Mouse (Mus musculus) CH12.LX (cell line): ENCODE results near the gene Arvcf. TPM values are rescaled to one million over a fixed set of nuclear protein-coding genes. Genes with fewer than 3 reads are reported as not detected.

Experiments
- DNase-seq: peaks from one replicate; pipeline ENCODE4 v3.0.0-alpha.2; 2013; ENCODE audit errors: extremely low read depth
- H3K27ac ChIP-seq: 2 replicates; pipeline ENCODE4 v1.5.1; 2012; ENCODE audit warnings: low read depth, mild to moderate bottlenecking, control low read depth, moderate library complexity; ENCODE audit not compliant: insufficient read depth
- H3K27me3 ChIP-seq: replicated peaks from 2 replicates; pipeline ENCODE3; 2012; ENCODE audit warnings: inconsistent platforms
- H3K36me3 ChIP-seq, 2 experiments: replicated peaks in 1 of 2; 2 replicates each; pipeline versions ENCODE3 to v1.6.1; 2012; ENCODE audit warnings: inconsistent platforms in 1 of 2, low read length in 1 of 2, mild to moderate bottlenecking in 1 of 2, mixed read lengths in 1 of 2, moderate library complexity in 1 of 2; ENCODE audit not compliant: control insufficient read depth in 1 of 2, insufficient read depth in 1 of 2
- H3K4me1 ChIP-seq, 2 experiments: 2 replicates each; pipeline ENCODE4 v1.6.1; 2012; ENCODE audit warnings: inconsistent platforms in 1 of 2, moderate library complexity in 1 of 2; ENCODE audit not compliant: insufficient read depth in 2 of 2, control insufficient read depth in 1 of 2
- H3K4me2 ChIP-seq: 2 replicates; pipeline ENCODE4 v1.6.1; 2012; ENCODE audit warnings: low read depth, mild to moderate bottlenecking, control low read depth; ENCODE audit not compliant: poor library complexity, insufficient read depth, severe bottlenecking
- H3K4me3 ChIP-seq, 3 experiments: fragments of 150-350 bp in 1 of 3; sonication (generic) in 1 of 3; replicated peaks in 1 of 3; 2 replicates each; pipeline versions ENCODE3 to v1.5.1; 2011 to 2012; ENCODE audit warnings: low read depth in 2 of 3, low read length in 2 of 3, mild to moderate bottlenecking in 2 of 3, moderate library complexity in 2 of 3, control low read depth in 1 of 3, improper control_type of control experiment in 1 of 3, inconsistent platforms in 1 of 3, mixed read lengths in 1 of 3; ENCODE audit not compliant: poor library complexity in 1 of 3
- H3K79me2 ChIP-seq: replicated peaks from 2 replicates; pipeline ENCODE4 v1.6.1; 2012; ENCODE audit warnings: mild to moderate bottlenecking, moderate library complexity; ENCODE audit not compliant: control insufficient read depth, poor library complexity, insufficient read depth, severe bottlenecking; ENCODE audit errors: extremely low read depth
- H3K9ac ChIP-seq: 2 replicates; pipeline ENCODE4 v1.6.1; 2012; ENCODE audit warnings: low read depth, mild to moderate bottlenecking, control low read depth, moderate library complexity; ENCODE audit not compliant: insufficient read depth
- H3K9me3 ChIP-seq: replicated peaks from 2 replicates; pipeline ENCODE3; 2012; ENCODE audit warnings: low read length, inconsistent platforms, mixed read lengths
- BHLHE40 ChIP-seq: IDR thresholded peaks from 2 replicates; pipeline ENCODE4 v1.6.1; 2011; ENCODE audit warnings: mild to moderate bottlenecking, low read depth, low read length, improper control_type of control experiment
- CHD1 ChIP-seq: IDR thresholded peaks from 2 replicates; pipeline ENCODE4 v1.6.1; 2012; ENCODE audit warnings: low read depth, low read length, improper control_type of control experiment, inconsistent platforms
- CHD2 ChIP-seq: IDR thresholded peaks from 2 replicates; pipeline ENCODE4 v1.6.1; 2011; ENCODE audit warnings: low read length, improper control_type of control experiment
- E2F4 ChIP-seq: IDR thresholded peaks from 2 replicates; pipeline ENCODE4 v1.6.1; 2011; ENCODE audit warnings: low read depth, low read length, improper control_type of control experiment; ENCODE audit not compliant: insufficient replicate concordance
- ELF1 ChIP-seq: IDR thresholded peaks from 2 replicates; pipeline ENCODE4 v1.6.1; 2014; ENCODE audit warnings: low read depth, mild to moderate bottlenecking, inconsistent platforms, low read length, improper control_type of control experiment
- ETS1 ChIP-seq: conservative IDR thresholded peaks from 2 replicates; pipeline ENCODE4 v1.6.1; 2012; ENCODE audit warnings: low read depth, mild to moderate bottlenecking, inconsistent platforms, low read length, improper control_type of control experiment, moderate library complexity
- GABPA ChIP-seq: IDR thresholded peaks from 2 replicates; pipeline ENCODE4 v1.6.1; 2012; ENCODE audit warnings: low read depth, low read length, improper control_type of control experiment, inconsistent platforms; ENCODE audit not compliant: insufficient replicate concordance
- HCFC1 ChIP-seq: IDR thresholded peaks from 2 replicates; pipeline ENCODE4 v1.6.1; 2012; ENCODE audit warnings: low read depth, mild to moderate bottlenecking, inconsistent platforms, low read length, improper control_type of control experiment
- JUND ChIP-seq: conservative IDR thresholded peaks from 2 replicates; pipeline ENCODE4 v1.6.1; 2011; ENCODE audit warnings: low read depth, low read length, improper control_type of control experiment
- MAFK ChIP-seq: IDR thresholded peaks from 2 replicates; pipeline ENCODE4 v1.6.1; 2011; ENCODE audit warnings: low read length, improper control_type of control experiment; ENCODE audit not compliant: insufficient replicate concordance
- MEF2A ChIP-seq: IDR thresholded peaks from 2 replicates; pipeline ENCODE4 v1.6.1; 2014; ENCODE audit warnings: low read depth, mild to moderate bottlenecking, inconsistent platforms, low read length, improper control_type of control experiment, borderline replicate concordance
- MYC ChIP-seq: IDR thresholded peaks from 2 replicates; pipeline ENCODE4 v1.6.1; 2011; ENCODE audit warnings: low read depth, mild to moderate bottlenecking, improper control_type of control experiment, low read length
- NRF1 ChIP-seq: IDR thresholded peaks from 2 replicates; pipeline ENCODE4 v1.6.1; 2014; ENCODE audit warnings: low read depth, mild to moderate bottlenecking, inconsistent platforms, low read length, improper control_type of control experiment, moderate library complexity
- PAX5 ChIP-seq: IDR thresholded peaks from 2 replicates; pipeline ENCODE4 v1.6.1; 2012; ENCODE audit warnings: low read length, inconsistent platforms, mixed read lengths
- POLR2A ChIP-seq: IDR thresholded peaks from 2 replicates; pipeline ENCODE4 v1.6.1; 2011; ENCODE audit warnings: low read depth, mild to moderate bottlenecking, improper control_type of control experiment, low read length
- RAD21 ChIP-seq: IDR thresholded peaks from 2 replicates; pipeline ENCODE4 v1.6.1; 2011; ENCODE audit warnings: low read depth, mild to moderate bottlenecking, low read length, improper control_type of control experiment, moderate library complexity
- RCOR1 ChIP-seq: conservative IDR thresholded peaks from 2 replicates; pipeline ENCODE4 v1.6.1; 2012; ENCODE audit warnings: low read depth, mild to moderate bottlenecking, inconsistent platforms, low read length, improper control_type of control experiment
- SMC3 ChIP-seq: IDR thresholded peaks from 2 replicates; pipeline ENCODE4 v1.6.1; 2011; ENCODE audit warnings: low read depth, low read length, improper control_type of control experiment
- TBP ChIP-seq: conservative IDR thresholded peaks from 2 replicates; pipeline ENCODE4 v1.6.1; 2011; ENCODE audit warnings: low read depth, low read length, improper control_type of control experiment
- TCF12 ChIP-seq: IDR thresholded peaks from 2 replicates; pipeline ENCODE4 v1.6.1; 2014; ENCODE audit warnings: low read depth, mild to moderate bottlenecking, inconsistent platforms, low read length, improper control_type of control experiment
- UBTF ChIP-seq: IDR thresholded peaks from 2 replicates; pipeline ENCODE4 v1.6.1; 2012; ENCODE audit warnings: low read depth, mild to moderate bottlenecking, inconsistent platforms, low read length, improper control_type of control experiment, moderate library complexity
- USF2 ChIP-seq: conservative IDR thresholded peaks from 2 replicates; pipeline ENCODE4 v1.6.1; 2011; ENCODE audit warnings: low read depth, low read length, improper control_type of control experiment
- ZMIZ1 ChIP-seq: IDR thresholded peaks from 2 replicates; pipeline ENCODE4 v1.6.1; 2012; ENCODE audit warnings: low read depth, mild to moderate bottlenecking, inconsistent platforms, low read length, improper control_type of control experiment
- ZNF384 ChIP-seq: IDR thresholded peaks from 2 replicates; pipeline ENCODE4 v1.6.1; 2012; ENCODE audit warnings: low read depth, low read length, improper control_type of control experiment, inconsistent platforms
- dilution Hi-C: fragments of 300-500 bp; cut with MboI; formaldehyde crosslinking; loops from 2 replicates; pipeline ENCODE4 v1.14.3; 2020; ENCODE audit warnings: low sequenced_read_pairs; ENCODE audit not compliant: extremely low pct_unique_long_range_greater_than_20kb, extremely low pct_ligation_motif_present
- in situ Hi-C: fragments of 300-500 bp; cut with MboI; formaldehyde crosslinking; loops from 3 replicates; pipeline ENCODE4 v1.14.3; 2019; ENCODE audit warnings: low sequenced_read_pairs, low pct_ligation_motif_present, low pct_unique_long_range_greater_than_20kb, mixed read lengths
- polyA plus RNA-seq: library from polyadenylated mRNA; unstranded; fragments of >175 nt; gene quantifications from 2 replicates; pipeline ENCODE4 v1.2.1, GENCODE M21; 2012; ENCODE audit warnings: low read depth; ENCODE audit not compliant: insufficient read length
- total RNA-seq, 2 experiments: library from RNA; depleted of rRNA; stranded (reverse); fragments of 300-350 nt in 1 of 2; fragments of >200 nt in 1 of 2; gene quantifications; 2 replicates each; pipeline ENCODE4 v1.2.3; 2012 to 2014

Arvcf gene
- total and polyA plus RNA-seq, 3 experiments = 1.1 to 7.5 (median 3.9) TPM

- DNase-seq = no peak
- Histone ChIP-seq H3K9me3 (no peaks in the 10 kb centered on the region), H3K79me2 (no peaks in the 10 kb centered on the region), H3K9ac (no peak overlapping the region), H3K4me1 (peaks cover 3 to 32% of the 10 kb centered on the region in 2 experiments; a peak in 2 of 4 replicates), H3K4me2 (no peak overlapping the region), H3K27ac (no peak overlapping the region), H3K27me3 (no peaks in the 10 kb centered on the region), H3K4me3 (no peak overlapping the region), H3K36me3 (peaks cover 47 to 92% of the 10 kb centered on the region in 2 experiments)
- in situ Hi-C loops (no loop called here), dilution Hi-C loops (no loop called here)
- TF ChIP-seq USF2 (no peak), CHD2 (no peak), MAFK (no peak)
Measured at GRCm38 (mm10) chr16:18409776-18410175, 61.8 kb downstream of the Arvcf start.

DNA sequence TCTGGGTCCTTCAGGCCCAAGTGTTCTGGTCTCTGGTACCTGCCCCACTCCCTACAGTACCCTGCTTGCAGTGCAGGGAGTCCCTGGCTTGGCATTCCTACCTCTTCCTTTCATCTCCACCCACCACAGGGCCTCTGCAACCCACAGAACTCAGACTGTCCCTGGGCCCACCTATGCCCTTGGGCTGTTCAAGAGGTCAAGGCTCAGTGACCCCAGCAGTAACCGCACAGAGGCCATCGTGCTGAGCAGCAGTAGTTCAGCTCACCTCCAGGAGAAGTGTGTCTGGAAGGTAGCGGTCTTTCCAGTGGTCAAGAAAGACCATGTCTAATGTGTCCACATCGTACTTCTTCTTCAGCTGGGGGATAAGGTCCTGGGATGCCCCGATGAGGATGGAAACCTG, 62.4 kb downstream of the Arvcf start:
- in situ Hi-C loops = no loop called here
- no peak for DNase-seq
- Histone ChIP-seq H3K36me3 (peaks cover 47 to 90% of the 10 kb centered on the region in 2 experiments), H3K27me3 (no peaks in the 10 kb centered on the region), H3K79me2 (no peaks in the 10 kb centered on the region), H3K27ac (no peak overlapping the region), H3K9me3 (no peaks in the 10 kb centered on the region), H3K4me2 (no peak overlapping the region), H3K9ac (no peak overlapping the region), H3K4me3 (no peak overlapping the region), H3K4me1 (peaks cover 3 to 34% of the 10 kb centered on the region in 2 experiments; a peak in 2 of 4 replicates)
- TF ChIP-seq PAX5 (no peak), BHLHE40 (no peak), UBTF (no peak), ZNF384 (no peak), HCFC1 (no peak), MAFK (no peak), USF2 (no peak), ZMIZ1 (no peak)
- dilution Hi-C loops = no loop called here

DNA sequence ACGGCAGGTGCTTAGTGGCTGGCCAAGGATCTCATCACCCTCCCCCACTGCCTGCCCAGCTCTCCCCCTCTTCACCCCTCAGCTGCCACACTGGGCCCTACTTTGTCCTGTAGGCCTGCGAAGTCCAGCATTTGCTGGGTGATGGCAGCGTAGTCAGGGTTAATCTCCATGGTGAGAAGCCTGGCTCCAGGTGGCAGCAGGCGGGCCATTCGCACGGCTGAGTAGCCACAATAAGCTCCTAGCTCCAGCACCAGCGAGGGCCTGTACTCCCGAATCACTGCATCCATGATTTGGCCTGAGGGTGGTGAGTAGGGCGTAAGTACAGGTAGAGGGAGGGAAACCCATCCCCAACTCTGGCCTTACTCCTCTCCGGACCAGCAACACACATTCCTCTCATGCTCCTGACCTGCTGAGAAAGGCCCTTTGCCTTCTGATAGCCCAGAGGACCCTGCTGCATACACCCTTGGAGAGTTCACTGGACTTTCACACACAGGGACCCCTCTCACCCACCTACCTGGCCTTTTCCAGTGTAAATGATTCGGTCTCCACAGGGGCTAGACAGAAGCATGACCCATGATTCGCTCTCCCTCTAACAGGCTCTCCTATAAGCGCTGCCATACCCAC, 63.2 kb downstream of the Arvcf start:
- peaks cover 3 to 36% of the 10 kb centered on the region in 2 experiments; a peak in 2 of 4 replicates for H3K4me1 ChIP-seq

More for the DNA sequence above, 63.2 kb downstream of the Arvcf start:
- Histone ChIP-seq H3K27ac (no peak overlapping the region), H3K27me3 (no peaks in the 10 kb centered on the region)
- TF ChIP-seq TBP (no peak), MEF2A (no peak), SMC3 (no peak), MAFK (no peak), RCOR1 (no peak), USF2 (no peak), E2F4 (no peak), ZNF384 (no peak), MYC (no peak), NRF1 (no peak), ZMIZ1 (no peak), RAD21 (no peak), POLR2A (no peak), ELF1 (no peak), TCF12 (no peak), JUND (no peak), BHLHE40 (no peak), ETS1 (no peak), CHD1 (no peak), GABPA (no peak)
- TF ChIP-seq, all 38 proteins: peak for 0
- Histone ChIP-seq H3K9ac (no peak overlapping the region), H3K79me2 (no peaks in the 10 kb centered on the region), H3K9me3 (no peaks in the 10 kb centered on the region), H3K4me3 (no peak overlapping the region), H3K4me2 (no peak overlapping the region), H3K36me3 (peaks cover 47 to 91% of the 10 kb centered on the region in 2 experiments)
- in situ Hi-C loops (no loop called here), dilution Hi-C loops (no loop called here)
- DNase-seq = no peak
